Mouse (Mus musculus): ENCODE results near the gene Snrnp25.

Snrnp25 gene

DNA sequence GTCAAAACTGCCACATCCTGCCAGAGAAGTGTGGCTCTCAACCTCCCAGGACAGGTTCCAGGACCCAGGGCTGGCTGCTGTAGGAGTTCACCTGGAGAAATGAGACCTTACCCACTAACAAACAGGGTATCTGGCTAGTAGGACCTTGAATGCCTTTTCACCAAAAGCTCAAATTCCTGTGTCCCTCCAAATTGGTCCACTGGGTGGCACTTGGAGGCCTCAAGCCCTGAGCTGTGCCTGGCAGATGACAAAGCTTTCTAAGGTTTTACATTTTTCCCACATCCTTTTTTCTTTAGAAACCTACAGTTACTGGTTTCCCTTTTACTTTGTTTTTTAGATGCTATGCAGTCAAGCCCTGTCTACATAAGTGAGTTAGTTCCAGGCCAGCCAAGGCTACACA lies 41.9 kb downstream of the Snrnp25 start:
- peak; percentile 23 to 30 for DNase-seq

DNA sequence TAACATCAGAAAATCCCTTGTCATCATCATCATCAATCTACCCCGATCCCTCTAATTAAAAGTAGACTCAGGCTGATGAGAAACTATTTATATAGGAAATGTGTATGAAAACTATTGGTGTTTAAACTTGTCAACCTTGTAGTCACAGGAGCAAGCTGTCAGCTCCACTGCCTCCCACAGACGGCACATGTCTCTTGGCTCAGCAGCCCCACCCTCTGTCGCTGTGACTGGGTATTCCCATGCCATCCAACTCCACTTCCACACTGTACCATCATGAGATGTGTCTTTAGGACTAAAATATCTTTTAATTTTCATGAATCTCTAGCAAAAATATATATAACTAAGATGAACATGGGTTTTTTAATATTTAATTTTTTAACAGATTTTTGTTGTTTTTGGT lies 43.1 kb downstream of the Snrnp25 start:
- no peak for DNase-seq

DNA sequence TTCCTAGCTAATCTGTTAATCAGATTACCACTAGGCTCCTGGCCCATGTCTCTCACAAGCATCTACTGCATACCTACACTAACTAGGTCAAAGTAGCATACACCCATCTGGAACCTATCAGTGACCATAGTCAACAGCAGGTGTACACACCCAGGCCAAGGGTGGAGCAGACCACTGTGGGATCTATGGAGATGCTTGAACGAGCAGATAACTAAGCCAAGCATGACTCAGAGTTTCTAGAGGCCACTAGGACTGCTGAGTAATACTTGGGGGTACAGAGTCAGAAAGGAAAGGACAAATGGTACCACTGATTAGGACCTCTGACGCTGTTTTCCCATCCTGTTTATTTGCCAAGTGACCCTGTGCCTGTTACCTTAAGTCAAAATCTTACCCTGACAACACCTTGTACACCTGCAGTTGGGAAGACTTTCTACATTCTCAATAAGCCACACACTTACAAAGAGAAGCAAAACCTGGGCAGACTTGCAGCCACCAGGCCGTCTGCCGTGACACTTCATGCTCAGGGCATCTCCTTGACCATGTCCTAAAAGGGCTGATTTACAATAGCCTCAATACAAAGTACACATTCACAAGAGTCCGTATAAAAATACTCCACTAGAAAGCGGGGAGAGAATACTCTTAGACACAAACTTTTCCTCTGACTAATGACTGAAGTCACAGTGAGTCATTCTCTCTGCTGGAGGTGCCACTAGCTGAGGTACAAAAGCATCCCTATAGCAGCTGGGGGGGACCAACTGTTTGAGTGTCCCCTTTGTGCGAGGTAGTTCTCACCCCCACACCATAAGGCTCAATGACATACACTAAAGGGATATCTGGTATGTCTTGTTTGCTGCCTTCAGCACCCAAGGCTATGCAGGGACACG lies 45.9 kb downstream of the Snrnp25 start:
- DNase-seq: no peak

DNA sequence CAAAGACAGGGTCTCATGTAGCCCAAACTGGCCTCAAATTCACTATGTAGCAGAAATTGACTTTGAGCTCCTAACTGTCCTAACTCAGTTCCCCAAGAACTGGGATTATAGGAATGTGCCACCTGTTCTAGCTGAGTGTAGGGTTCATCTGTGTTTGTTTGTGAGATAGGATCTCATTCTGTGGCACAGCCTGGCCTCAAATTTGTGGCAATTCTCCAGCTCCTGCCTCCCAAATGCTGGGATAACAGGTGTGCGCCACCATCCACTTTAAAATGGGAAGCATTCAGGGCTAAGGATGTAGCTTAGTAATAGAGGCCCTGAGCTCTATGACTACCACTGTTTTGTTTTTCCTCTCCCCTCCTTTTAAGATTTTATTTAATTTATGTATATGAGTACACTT lies 47.9 kb downstream of the Snrnp25 start:
- DNase-seq: no peak

DNA sequence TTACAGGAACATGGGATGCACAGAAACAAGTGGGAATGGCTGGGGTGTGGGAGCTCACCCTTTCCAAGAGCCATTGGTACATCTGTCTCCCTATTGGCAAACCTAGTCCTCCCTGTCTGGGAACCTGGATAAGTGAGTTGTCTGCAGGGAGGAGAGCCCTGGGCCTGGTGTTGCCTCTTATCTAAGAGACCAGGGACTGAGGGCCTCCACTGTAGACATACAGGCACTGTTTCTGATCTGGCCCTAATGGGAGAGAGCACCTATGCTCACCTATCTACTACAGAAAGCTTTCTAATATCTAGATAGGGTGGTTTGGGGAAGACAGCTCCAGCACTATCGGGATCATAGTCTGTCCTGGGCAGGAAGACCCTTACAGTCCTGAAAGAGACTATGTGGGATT lies 50.9 kb downstream of the Snrnp25 start:
- DNase-seq: no peak

DNA sequence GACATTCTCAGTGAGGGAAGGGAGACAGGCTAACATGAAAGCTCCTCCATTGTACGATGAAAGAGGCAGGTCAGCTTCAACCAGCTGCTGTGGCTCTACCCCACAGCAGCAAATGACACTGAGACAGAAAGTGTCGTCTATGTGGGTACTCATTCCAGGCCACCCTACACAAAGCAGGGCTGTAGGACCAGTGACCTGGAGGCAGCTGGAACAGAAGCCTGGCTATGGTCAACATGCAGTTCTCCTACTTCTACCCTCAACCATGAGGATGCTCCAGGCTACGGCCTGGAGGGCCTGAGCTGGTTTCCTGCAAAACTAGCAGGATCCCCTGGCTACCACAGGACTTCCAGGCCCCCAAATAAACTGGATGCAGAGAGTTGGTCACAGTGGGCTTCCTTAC lies 51.4 kb downstream of the Snrnp25 start:
- DNase-seq: no peak

Measured in thymus, postnatal 36 days (tissue).